Mouse (Mus musculus) myocyte (in vitro differentiated cells): ENCODE data around the gene Olfr1489. TPM values are rescaled to one million over a fixed set of nuclear protein-coding genes. Genes with fewer than 3 reads are reported as not detected.
"Not testable (repeated sequence)": the region's sequence is repeated elsewhere in the genome, so short reads cannot be mapped to it uniquely, and the experiment has no call there.

Experiments used
- H3K27me3 ChIP-seq: one replicate; pipeline ENCODE4 v1.6.1; 2011; ENCODE audit not compliant: control insufficient read depth, insufficient read depth, insufficient read length
- H3K36me3 ChIP-seq: one replicate; pipeline ENCODE4 v1.6.1; 2011; ENCODE audit not compliant: control insufficient read depth, insufficient read depth
- H3K4me2 ChIP-seq: one replicate; pipeline ENCODE4 v1.6.1; 2011; ENCODE audit warnings: low read depth, control low read depth
- H3K4me3 ChIP-seq: one replicate; pipeline ENCODE4 v1.5.1; 2011; ENCODE audit warnings: mild to moderate bottlenecking, control low read depth, moderate library complexity
- H3K79me2 ChIP-seq: one replicate; pipeline ENCODE4 v1.6.1; 2011; ENCODE audit not compliant: control insufficient read depth, insufficient read depth
- H3ac ChIP-seq: one replicate; pipeline ENCODE4 v1.6.1; 2011; ENCODE audit not compliant: control insufficient read depth, insufficient read length
- CEBPB ChIP-seq: IDR thresholded peaks from 2 replicates; pipeline ENCODE4 v1.6.1; 2011; ENCODE audit warnings: mild to moderate bottlenecking, moderate library complexity; ENCODE audit not compliant: poor library complexity, insufficient read depth, severe bottlenecking
- E2F4 ChIP-seq: IDR thresholded peaks from one replicate; pipeline ENCODE4 v1.6.1; 2011; ENCODE audit warnings: mild to moderate bottlenecking, control low read depth, moderate library complexity; ENCODE audit not compliant: insufficient read depth
- MAX ChIP-seq: IDR thresholded peaks from one replicate; pipeline ENCODE4 v1.6.1; 2011; ENCODE audit warnings: low read depth, mild to moderate bottlenecking, control low read depth
- MYOD1 ChIP-seq, 3 experiments: IDR thresholded peaks; one replicate each; pipeline ENCODE4 v1.6.1; 2011; ENCODE audit warnings: control low read depth in 2 of 3, low read depth in 2 of 3, mild to moderate bottlenecking in 2 of 3, moderate library complexity in 1 of 3; ENCODE audit not compliant: insufficient read length in 2 of 3, control insufficient read depth in 1 of 3
- MYOG ChIP-seq, 3 experiments: IDR thresholded peaks; one replicate each; pipeline ENCODE4 v1.6.1; 2011; ENCODE audit warnings: control low read depth in 2 of 3, low read depth in 2 of 3, mild to moderate bottlenecking in 2 of 3; ENCODE audit not compliant: insufficient read length in 2 of 3, control insufficient read depth in 1 of 3, insufficient read depth in 1 of 3
- POLR2A ChIP-seq: IDR thresholded peaks from one replicate; pipeline ENCODE4 v1.6.1; 2011; ENCODE audit warnings: low read depth, mild to moderate bottlenecking, control low read depth, moderate library complexity; ENCODE audit not compliant: insufficient read length
- POLR2AphosphoS2 ChIP-seq: IDR thresholded peaks from one replicate; pipeline ENCODE4 v1.6.1; 2011; ENCODE audit warnings: low read depth, control low read depth; ENCODE audit not compliant: insufficient read length
- REST ChIP-seq: IDR thresholded peaks from one replicate; pipeline ENCODE4 v1.6.1; 2011; ENCODE audit warnings: mild to moderate bottlenecking, control low read depth, moderate library complexity; ENCODE audit not compliant: insufficient read depth, insufficient read length
- SRF ChIP-seq: IDR thresholded peaks from one replicate; pipeline ENCODE4 v1.6.1; 2011; ENCODE audit warnings: low read depth; ENCODE audit not compliant: control insufficient read depth, insufficient read length
- TCF12 ChIP-seq: IDR thresholded peaks from one replicate; pipeline ENCODE4 v1.6.1; 2011; ENCODE audit warnings: mild to moderate bottlenecking, control low read depth; ENCODE audit not compliant: poor library complexity, insufficient read depth, severe bottlenecking
- TCF3 ChIP-seq: IDR thresholded peaks from one replicate; pipeline ENCODE4 v1.6.1; 2011; ENCODE audit warnings: low read depth, control low read depth; ENCODE audit not compliant: insufficient read length
- USF1 ChIP-seq: IDR thresholded peaks from one replicate; pipeline ENCODE4 v1.6.1; 2011; ENCODE audit warnings: low read depth, mild to moderate bottlenecking, control low read depth, moderate library complexity
- polyA plus RNA-seq: library from polyadenylated mRNA; unstranded; fragments of >200 nt; fragmentation: generic; extraction: Trizol; gene quantifications from one replicate; pipeline ENCODE4 v1.2.1, GENCODE M21; 2012; ENCODE audit warnings: missing spikeins

Olfr1489 gene
- polyA plus RNA-seq: not detected

DNA sequence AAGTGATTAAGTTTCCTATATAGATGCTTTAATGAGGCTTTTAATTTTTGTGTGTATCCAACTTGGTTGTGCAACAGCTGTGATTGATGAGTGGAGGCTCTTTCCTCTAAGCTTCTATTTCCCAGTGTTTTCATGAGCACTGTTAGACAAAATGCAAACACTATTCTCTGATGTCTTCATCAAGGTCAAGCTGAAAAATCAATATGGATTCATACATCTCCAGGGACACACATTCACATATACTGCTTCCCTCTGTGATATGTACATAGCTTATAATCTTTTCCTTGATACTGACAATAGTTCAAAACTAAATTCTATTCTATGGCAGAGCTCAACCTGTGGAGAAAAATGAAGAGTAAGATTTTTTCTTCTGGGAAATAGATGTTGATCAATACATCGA is at the start of gene Olfr1489:
TSS of gene Olfr1489 (plus strand) at position 301 of the 400 bp plus-strand sequence.
- no peak for TF ChIP-seq SRF
- TF ChIP-seq CEBPB: no peak
- TF ChIP-seq POLR2A: no peak
- no peak for TF ChIP-seq MYOD1 (IDR thresholded peaks at IDR 0.05; ENCODE audit: control insufficient read depth in 1 of 3, insufficient read length in 2 of 3, low read depth in 2 of 3)
- TF ChIP-seq MYOG (IDR thresholded peaks at IDR 0.05; ENCODE audit: control insufficient read depth in 1 of 3, insufficient read depth in 1 of 3, insufficient read length in 2 of 3, low read depth in 2 of 3): no peak
- no peak for TF ChIP-seq TCF12
- no peak for TF ChIP-seq MAX
- Histone ChIP-seq H3K36me3 (no peaks in the 10 kb centered on the region), H3ac (no peak within 1 kb of the TSS), H3K27me3 (no peaks in the 10 kb centered on the region), H3K79me2 (no peaks in the 10 kb centered on the region), H3K4me3 (no peak within 1 kb of the TSS), H3K4me2 (no peak within 1 kb of the TSS)

DNA sequence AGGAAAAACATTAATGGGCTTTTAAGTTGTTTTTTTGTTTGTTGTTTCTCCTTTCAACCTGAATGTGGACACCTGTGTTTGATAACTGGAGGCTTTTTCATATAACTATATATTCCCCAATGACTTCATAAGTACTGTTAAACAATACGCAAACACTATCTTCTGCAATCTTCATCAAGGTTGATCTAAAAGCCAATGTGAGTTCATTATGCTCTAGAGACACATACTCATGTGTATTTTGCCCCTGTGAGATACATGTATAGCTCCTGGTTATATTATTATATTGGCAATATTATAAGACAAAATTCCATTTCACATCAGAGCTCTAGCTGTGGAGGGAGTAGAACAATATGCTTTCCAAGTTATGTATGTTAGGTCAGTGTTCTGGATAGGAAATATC is 48.2 kb upstream of the Olfr1489 start, which contains the start of gene Olfr1484:
TSS of gene Olfr1484 (plus strand) at position 301 of the 400 bp plus-strand sequence.
- Histone ChIP-seq H3ac (no peak within 1 kb of the TSS), H3K4me2 (no peak within 1 kb of the TSS), H3K27me3 (no peaks in the 10 kb centered on the region), H3K79me2 (no peaks in the 10 kb centered on the region), H3K36me3 (no peaks in the 10 kb centered on the region), H3K4me3 (no peak within 1 kb of the TSS)
- TF ChIP-seq POLR2A: no peak
- no peak for TF ChIP-seq USF1
- no peak for TF ChIP-seq POLR2AphosphoS2
- no peak for TF ChIP-seq MAX
- no peak for TF ChIP-seq CEBPB
- no peak for TF ChIP-seq E2F4
- TF ChIP-seq REST: no peak
- TF ChIP-seq MYOD1 (IDR thresholded peaks at IDR 0.05; ENCODE audit: control insufficient read depth in 1 of 3, insufficient read length in 2 of 3, low read depth in 2 of 3): no peak
- TF ChIP-seq SRF: no peak
- TF ChIP-seq TCF12: no peak
- no peak for TF ChIP-seq MYOG (IDR thresholded peaks at IDR 0.05; ENCODE audit: control insufficient read depth in 1 of 3, insufficient read depth in 1 of 3, insufficient read length in 2 of 3, low read depth in 2 of 3)
- TF ChIP-seq TCF3: no peak

DNA sequence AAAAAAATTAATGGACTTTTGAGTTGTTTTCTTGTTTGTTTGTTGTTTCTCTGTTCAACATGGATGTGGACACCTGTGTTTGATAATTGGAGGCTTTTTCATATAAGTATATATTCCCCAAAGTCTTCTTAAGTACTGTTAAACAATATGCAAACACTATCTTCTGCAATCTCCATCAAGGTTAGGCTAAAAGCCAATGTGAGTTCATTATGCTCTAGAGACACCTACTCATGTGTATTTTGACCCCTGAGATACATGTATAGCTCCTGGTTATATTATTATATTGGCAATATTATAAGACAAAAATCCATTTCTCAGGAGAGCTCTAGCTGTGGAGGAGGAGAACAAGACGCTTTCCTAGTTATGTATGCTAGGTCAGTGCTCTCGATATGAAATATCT is 14.3 kb upstream of the Olfr1489 start, which contains the start of gene Olfr1487:
TSS of gene Olfr1487 (plus strand) at position 301 of the 400 bp plus-strand sequence.
- H3K27me3 ChIP-seq, H3K4me2 ChIP-seq, H3K79me2 ChIP-seq, H3K4me3 ChIP-seq, H3ac ChIP-seq, H3K36me3 ChIP-seq: not testable (repeated sequence)

DNA sequence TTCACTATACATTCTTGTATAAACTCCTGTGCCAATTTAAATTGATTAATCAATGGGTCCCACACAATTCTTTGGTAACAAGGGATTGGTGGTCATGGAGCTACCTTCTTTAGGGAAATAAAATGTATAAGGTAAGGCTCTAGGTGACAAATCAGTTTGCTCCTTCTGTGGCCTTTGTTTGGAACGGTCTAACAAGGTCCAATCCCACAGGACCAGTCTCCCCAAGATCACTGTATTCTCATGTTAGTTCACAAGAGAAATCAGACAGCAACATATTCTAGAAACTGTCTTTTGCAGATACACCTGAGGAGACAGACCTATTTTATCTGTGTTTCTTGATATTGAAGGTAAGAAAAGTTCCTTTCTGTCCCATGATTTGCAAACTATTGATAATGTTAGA is 19.4 kb downstream of the Olfr1489 start, which contains the start of gene Olfr1490:
TSS of gene Olfr1490 (plus strand) at position 301 of the 400 bp plus-strand sequence.
- no peaks in the 10 kb centered on the region for H3K79me2 ChIP-seq
- no peaks in the 10 kb centered on the region for H3K27me3 ChIP-seq
- H3ac ChIP-seq: no peak within 1 kb of the TSS
- H3K4me3 ChIP-seq: no peak within 1 kb of the TSS
- H3K36me3 ChIP-seq: no peaks in the 10 kb centered on the region
- no peak for TF ChIP-seq USF1
- H3K4me2 ChIP-seq: no peak within 1 kb of the TSS

Other genes starting within 250 kb of the Olfr1489 start
- gene Olfr1469, start 223.8 kb upstream of the Olfr1489 start, polyA plus RNA-seq: not detected
- not detected for gene Olfr1471, start 188.2 kb upstream of the Olfr1489 start, polyA plus RNA-seq
- gene Olfr1472, start 175.5 kb upstream of the Olfr1489 start, polyA plus RNA-seq: not detected
- not detected for gene Olfr1474, start 162.1 kb upstream of the Olfr1489 start, polyA plus RNA-seq
- not detected for gene Olfr1475, start 151.4 kb upstream of the Olfr1489 start, polyA plus RNA-seq
- not detected for gene Olfr1477, start 131.1 kb upstream of the Olfr1489 start, polyA plus RNA-seq
- gene Olfr1480, start 103.7 kb upstream of the Olfr1489 start, polyA plus RNA-seq: not detected
- not detected for gene Olfr1484, start 48.1 kb upstream of the Olfr1489 start, polyA plus RNA-seq
- gene Olfr1487, start 14.2 kb upstream of the Olfr1489 start, polyA plus RNA-seq: not detected
- gene Olfr1490, start 19.5 kb downstream of the Olfr1489 start, polyA plus RNA-seq: not detected
- not detected for gene Olfr1491, start 65.6 kb downstream of the Olfr1489 start, polyA plus RNA-seq
- gene Olfr1493-ps1, start 91.7 kb downstream of the Olfr1489 start, polyA plus RNA-seq: not detected
- not detected for gene Olfr1494, start 108.1 kb downstream of the Olfr1489 start, polyA plus RNA-seq
- gene Olfr1495, start 133.0 kb downstream of the Olfr1489 start, polyA plus RNA-seq: not detected
- not detected for gene Olfr1496, start 146.3 kb downstream of the Olfr1489 start, polyA plus RNA-seq
- not detected for gene Olfr1497, start 166.6 kb downstream of the Olfr1489 start, polyA plus RNA-seq
- gene Olfr1499, start 187.8 kb downstream of the Olfr1489 start, polyA plus RNA-seq: not detected
- gene Olfr1500, start 198.9 kb downstream of the Olfr1489 start, polyA plus RNA-seq: not detected
- not detected for gene Olfr1501, start 219.1 kb downstream of the Olfr1489 start, polyA plus RNA-seq
- gene Olfr1502, start 230.2 kb downstream of the Olfr1489 start, polyA plus RNA-seq: not detected